Mouse (Mus musculus): ENCODE measurements at regions not wholly inside any gene's neighbourhood (a gene's known extent, or its start where the extent isn't known, plus 50 kb on each side); places are given as distances from the start of the nearest gene placed in this dataset.

GRCm38 (mm10) chr15:61410789-61411188 lies 488.0 kb upstream of the A1bg start:
- no peak for DNase-seq (ENCODE audit: low spot score)

GRCm38 (mm10) chr15:61408621-61409020 lies 485.8 kb upstream of the A1bg start:
- DNase-seq (ENCODE audit: low spot score): no peak

- DNase-seq (ENCODE audit: low spot score): no peak
Observed at GRCm38 (mm10) chr15:61400720-61401119, 477.9 kb upstream of the A1bg start.

GRCm38 (mm10) chr15:61399971-61400370 lies 477.2 kb upstream of the A1bg start:
- DNase-seq (ENCODE audit: low spot score): no peak

- no peak for DNase-seq (ENCODE audit: low spot score)
Observed at GRCm38 (mm10) chr15:61398829-61399228, 476.0 kb upstream of the A1bg start.

GRCm38 (mm10) chr15:61397061-61397460 lies 474.2 kb upstream of the A1bg start:
- no peak for DNase-seq (ENCODE audit: low spot score)

- DNase-seq (ENCODE audit: low spot score): no peak
Observed at GRCm38 (mm10) chr15:61395296-61395826, 472.5 kb upstream of the A1bg start.

GRCm38 (mm10) chr15:61380666-61381065 lies 457.9 kb upstream of the A1bg start:
- DNase-seq (ENCODE audit: low spot score): no peak

- DNase-seq (ENCODE audit: low spot score): no peak
Observed at GRCm38 (mm10) chr15:61366276-61366675, 443.5 kb upstream of the A1bg start.

GRCm38 (mm10) chr15:61365511-61365910 lies 442.7 kb upstream of the A1bg start:
- DNase-seq (ENCODE audit: low spot score): no peak

GRCm38 (mm10) chr15:61364461-61364860 lies 441.6 kb upstream of the A1bg start:
- no peak for DNase-seq (ENCODE audit: low spot score)

GRCm38 (mm10) chr15:61361254-61361653 lies 438.4 kb upstream of the A1bg start:
- DNase-seq (ENCODE audit: low spot score): no peak

- no peak for DNase-seq (ENCODE audit: low spot score)
Observed at GRCm38 (mm10) chr15:61355344-61355743, 432.5 kb upstream of the A1bg start.

- no peak for DNase-seq (ENCODE audit: low spot score)
Observed at GRCm38 (mm10) chr15:61351729-61352342, 429.0 kb upstream of the A1bg start.

GRCm38 (mm10) chr15:61345101-61345500 lies 422.3 kb upstream of the A1bg start:
- DNase-seq (ENCODE audit: low spot score): no peak

GRCm38 (mm10) chr15:61342618-61343017 lies 419.8 kb upstream of the A1bg start:
- DNase-seq (ENCODE audit: low spot score): no peak

- no peak for DNase-seq (ENCODE audit: low spot score)
Observed at GRCm38 (mm10) chr15:61327925-61328324, 405.1 kb upstream of the A1bg start.

GRCm38 (mm10) chr15:61322243-61322642 lies 399.4 kb upstream of the A1bg start:
- DNase-seq (ENCODE audit: low spot score): no peak

GRCm38 (mm10) chr15:61309452-61310165 lies 386.8 kb upstream of the A1bg start:
- no peak for DNase-seq (ENCODE audit: low spot score)

- no peak for DNase-seq (ENCODE audit: low spot score)
Observed at GRCm38 (mm10) chr15:61308936-61309335, 386.1 kb upstream of the A1bg start.

GRCm38 (mm10) chr15:61304546-61304945 lies 381.7 kb upstream of the A1bg start:
- DNase-seq (ENCODE audit: low spot score): no peak

- DNase-seq (ENCODE audit: low spot score): no peak
Observed at GRCm38 (mm10) chr15:61299796-61300195, 377.0 kb upstream of the A1bg start.

- no peak for DNase-seq (ENCODE audit: low spot score)
Observed at GRCm38 (mm10) chr15:61297447-61298208, 374.8 kb upstream of the A1bg start.
